Mouse (Mus musculus) left cerebral cortex, adult 8-10 months (tissue): Measurements from ENCODE around the gene Chrm5. TPM values are rescaled to one million over a fixed set of nuclear protein-coding genes. Genes with fewer than 3 reads are reported as not detected.

Source experiments
- DNase-seq, 2 experiments: peaks; one replicate each; pipeline ENCODE4 v3.0.0; 2022; ENCODE audit warnings: low spot score in 2 of 2
- total RNA-seq, 4 experiments: library from RNA; stranded (reverse); gene quantifications; 2 replicates each; pipeline ENCODE4 v1.2.4; 2022

Gene Chrm5
- 1 to 10 TPM in 3 of 4 experiments, under 1 TPM in 1; 0.97 to 2.4 (median 1.7) TPM for total RNA-seq

GRCm38 (mm10) chr2:112480669-112481068 lies at the start of gene Chrm5:
Chrm5 (minus strand) TSS chr2:112480769.
- DNase-seq: no peak

GRCm38 (mm10) chr2:112526933-112527332 lies 46.4 kb upstream of the Chrm5 start:
- DNase-seq: no peak

GRCm38 (mm10) chr2:112520526-112521482 lies 40.2 kb upstream of the Chrm5 start:
- DNase-seq: no peak

- DNase-seq: no peak
These were observed 38.0 kb upstream of the Chrm5 start for GRCm38 (mm10) chr2:112518541-112518940.

- no peak for DNase-seq
These were observed 36.6 kb upstream of the Chrm5 start for GRCm38 (mm10) chr2:112517218-112517617.

GRCm38 (mm10) chr2:112516728-112517127 lies 36.2 kb upstream of the Chrm5 start:
- no peak for DNase-seq

GRCm38 (mm10) chr2:112513036-112513435 lies 32.5 kb upstream of the Chrm5 start:
- no peak for DNase-seq

GRCm38 (mm10) chr2:112510140-112510539 lies 29.6 kb upstream of the Chrm5 start:
- DNase-seq: no peak

GRCm38 (mm10) chr2:112507444-112507843 lies 26.9 kb upstream of the Chrm5 start:
- no peak for DNase-seq

GRCm38 (mm10) chr2:112506841-112507435 lies 26.4 kb upstream of the Chrm5 start:
- no peak for DNase-seq

GRCm38 (mm10) chr2:112503978-112504377 lies 23.4 kb upstream of the Chrm5 start:
- DNase-seq: no peak

- DNase-seq: peak; percentile 40 to 65
These were observed 20.6 kb upstream of the Chrm5 start for GRCm38 (mm10) chr2:112501209-112501608.

GRCm38 (mm10) chr2:112497851-112498250 lies 17.3 kb upstream of the Chrm5 start:
- DNase-seq: no peak

- no peak for DNase-seq
These were observed 13.1 kb upstream of the Chrm5 start for GRCm38 (mm10) chr2:112493539-112494260.

- peak; percentile 66 to 74 for DNase-seq
These were observed 12.4 kb upstream of the Chrm5 start, which contains the start of gene Aven for GRCm38 (mm10) chr2:112492856-112493538. Aven (plus strand) TSS chr2:112492964.

- DNase-seq: no peak
These were observed 11.9 kb upstream of the Chrm5 start for GRCm38 (mm10) chr2:112492431-112492855.

GRCm38 (mm10) chr2:112491629-112492028 lies 11.1 kb upstream of the Chrm5 start:
- DNase-seq: no peak

- DNase-seq: no peak
These were observed 10.1 kb upstream of the Chrm5 start for GRCm38 (mm10) chr2:112490483-112491196.

- no peak for DNase-seq
These were observed 4.3 kb upstream of the Chrm5 start for GRCm38 (mm10) chr2:112484886-112485285.

GRCm38 (mm10) chr2:112483334-112483651 lies 2.7 kb upstream of the Chrm5 start:
- DNase-seq: no peak
